Mouse (Mus musculus) stomach, postnatal 0 days (tissue): ENCODE measurements around the gene Fam117b. TPM values are rescaled to one million over a fixed set of nuclear protein-coding genes. Genes with fewer than 3 reads are reported as not detected.

Experiments
- ATAC-seq: fragments of 200-750 bp; cut with Nextera tagmentation; 2 replicates; pipeline ENCODE4 v1.8.0; 2017; ENCODE audit not compliant: low FRiP score, low TSS enrichment
- DNase-seq: peaks from one replicate; pipeline ENCODE4 v3.0.0-alpha.2; 2016; ENCODE audit warnings: low spot score
- H3K27ac ChIP-seq: fragments of 300-500 bp; sonication (generic); replicated peaks from 2 replicates; pipeline ENCODE4 v1.5.1; 2014; ENCODE audit warnings: mild to moderate bottlenecking, control low read depth
- H3K27me3 ChIP-seq: fragments of 300-500 bp; sonication (generic); 2 replicates; pipeline ENCODE4 v1.6.1; 2014; ENCODE audit warnings: low read length; ENCODE audit not compliant: control insufficient read depth, insufficient read depth
- H3K36me3 ChIP-seq: fragments of 300-500 bp; sonication (generic); 2 replicates; pipeline ENCODE4 v1.6.1; 2014; ENCODE audit warnings: low read length, mixed read lengths; ENCODE audit not compliant: control insufficient read depth, insufficient read depth
- H3K4me1 ChIP-seq: fragments of 300-500 bp; sonication (generic); replicated peaks from 2 replicates; pipeline ENCODE4 v1.6.1; 2014; ENCODE audit warnings: antibody characterized with exemption; ENCODE audit not compliant: control insufficient read depth, insufficient read depth
- H3K4me2 ChIP-seq: fragments of 300-500 bp; sonication (generic); replicated peaks from 2 replicates; pipeline ENCODE4 v1.6.1; 2014; ENCODE audit warnings: low read depth, mild to moderate bottlenecking, control low read depth, moderate library complexity
- H3K4me3 ChIP-seq: fragments of 300-500 bp; sonication (generic); 2 replicates; pipeline ENCODE4 v1.5.1; 2014; ENCODE audit warnings: low read depth, low read length, control low read depth
- H3K9ac ChIP-seq: fragments of 300-500 bp; sonication (generic); 2 replicates; pipeline ENCODE4 v1.6.1; 2014; ENCODE audit warnings: mild to moderate bottlenecking, low read length, control low read depth, mixed read lengths
- H3K9me3 ChIP-seq: fragments of 300-500 bp; sonication (generic); 2 replicates; pipeline ENCODE4 v1.6.1; 2016; ENCODE audit warnings: low read length; ENCODE audit not compliant: control insufficient read depth
- CTCF ChIP-seq: IDR thresholded peaks from 2 replicates; pipeline ENCODE4 v1.5.1; 2016; ENCODE audit warnings: antibody characterized with exemption, low read depth, mild to moderate bottlenecking, moderate library complexity
- EP300 ChIP-seq: optimal IDR thresholded peaks from 2 replicates; pipeline ENCODE3; 2016; ENCODE audit warnings: antibody characterized with exemption
- WGBS: fragments of 180-500 bp; shearing (Covaris S2); extraction: QIAGEN DNeasy Blood & Tissue Kit; methylation state at CpG from one replicate; pipeline ENCODE4 v1.1.7; 2014; 5-methylcytosine and 5-hydroxymethylcytosine counted together
- polyA plus RNA-seq: library from polyadenylated mRNA; unstranded; fragments of >200 nt; fragmentation: Nextera tagmentation; extraction: Ambion mirVana; gene quantifications from 2 replicates; pipeline ENCODE4 v1.2.1, GENCODE M21; 2015

Gene Fam117b
- polyA plus RNA-seq = 4.1 and 4.3 TPM in 2 replicates

- no peaks in the 10 kb centered on the region for H3K36me3 ChIP-seq
- TF ChIP-seq EP300 (no peak), CTCF (peak; percentile 50)
- peak; percentile 97 for ATAC-seq
- no peaks in the 10 kb centered on the region for H3K27me3 ChIP-seq
- H3K4me2 ChIP-seq = peak within 1 kb of the TSS; percentile 84
- 0 out of 2 replicates have a peak, but pooled peaks cover 3% of the 10 kb centered on the region for H3K4me1 ChIP-seq
- no peaks in the 10 kb centered on the region for H3K9me3 ChIP-seq
- H3K4me3 ChIP-seq = peak within 1 kb of the TSS; percentile 95
- H3K9ac ChIP-seq = peak within 1 kb of the TSS; percentile 98
- DNase-seq = peak; percentile 98
- under 1% methylated on average over 55 of the region's 72 CpGs for WGBS
- peak within 1 kb of the TSS; percentile 97 for H3K27ac ChIP-seq
These were observed at the start of gene Fam117b for GRCm38 (mm10) chr1:59912413-59913157. Fam117b (plus strand) TSS chr1:59913006.

- no peaks in the 10 kb centered on the region for H3K4me1 ChIP-seq
- peaks cover 11% of the 10 kb centered on the region for H3K36me3 ChIP-seq
- no peak for ATAC-seq
- 93% methylated on average over 5 of the region's 5 CpGs for WGBS
- no peaks in the 10 kb centered on the region for H3K9me3 ChIP-seq
- H3K27ac ChIP-seq = no peak overlapping the region
- no peaks in the 10 kb centered on the region for H3K27me3 ChIP-seq
- no peak overlapping the region for H3K4me2 ChIP-seq
- no peak for DNase-seq
- TF ChIP-seq CTCF (no peak), EP300 (no peak)
- H3K9ac ChIP-seq = no peak overlapping the region
- no peak overlapping the region for H3K4me3 ChIP-seq
These were observed 44.8 kb upstream of the Fam117b start for GRCm38 (mm10) chr1:59868041-59868440.

- Histone ChIP-seq H3K4me2 (no peak overlapping the region), H3K9me3 (no peaks in the 10 kb centered on the region), H3K9ac (no peak overlapping the region), H3K4me1 (no peaks in the 10 kb centered on the region), H3K4me3 (no peak overlapping the region), H3K36me3 (no peaks in the 10 kb centered on the region), H3K27ac (no peak overlapping the region), H3K27me3 (no peaks in the 10 kb centered on the region)
- DNase-seq = no peak
- TF ChIP-seq EP300 = no peak
- peak; percentile 34 for TF ChIP-seq CTCF
- ATAC-seq = no peak
- 84% methylated on average over 3 of the region's 3 CpGs for WGBS
These were observed 38.8 kb upstream of the Fam117b start for GRCm38 (mm10) chr1:59874023-59874422.

GRCm38 (mm10) chr1:59878098-59878497 is 34.7 kb upstream of the Fam117b start:
- Histone ChIP-seq H3K36me3 (no peaks in the 10 kb centered on the region), H3K27ac (no peak overlapping the region), H3K9ac (no peak overlapping the region), H3K4me2 (no peak overlapping the region), H3K4me1 (no peaks in the 10 kb centered on the region), H3K9me3 (no peaks in the 10 kb centered on the region), H3K27me3 (no peaks in the 10 kb centered on the region), H3K4me3 (no peak overlapping the region)
- TF ChIP-seq CTCF = no peak
- 88% methylated on average over 7 of the region's 7 CpGs for WGBS
- DNase-seq (no peak), ATAC-seq (no peak)

- ATAC-seq (0 out of 2 replicates have a peak, but pooled peaks have one; percentile 40), DNase-seq (peak; percentile 78)
- Histone ChIP-seq H3K4me3 (no peak overlapping the region), H3K36me3 (no peaks in the 10 kb centered on the region), H3K9ac (no peak overlapping the region), H3K4me2 (no peak overlapping the region), H3K27me3 (no peaks in the 10 kb centered on the region), H3K27ac (no peak overlapping the region), H3K4me1 (no peaks in the 10 kb centered on the region), H3K9me3 (no peaks in the 10 kb centered on the region)
- 35% methylated on average over 3 of the region's 3 CpGs for WGBS
- TF ChIP-seq EP300 (no peak), CTCF (peak; percentile 96)
These were observed 29.3 kb upstream of the Fam117b start for GRCm38 (mm10) chr1:59883349-59884134.

GRCm38 (mm10) chr1:59886899-59887298 is 25.9 kb upstream of the Fam117b start:
- no peak overlapping the region for H3K9ac ChIP-seq
- no peak overlapping the region for H3K27ac ChIP-seq
- H3K4me1 ChIP-seq = no peaks in the 10 kb centered on the region
- no peak overlapping the region for H3K4me2 ChIP-seq
- H3K36me3 ChIP-seq = no peaks in the 10 kb centered on the region
- 59% methylated on average over 4 of the region's 4 CpGs for WGBS
- H3K27me3 ChIP-seq = no peaks in the 10 kb centered on the region
- DNase-seq = no peak
- no peak overlapping the region for H3K4me3 ChIP-seq
- no peak for TF ChIP-seq EP300
- no peak for ATAC-seq
- H3K9me3 ChIP-seq = no peaks in the 10 kb centered on the region
